Mouse (Mus musculus) heart, adult 2 months (tissue): Measurements from ENCODE around the gene Spon2. TPM values are rescaled to one million over a fixed set of nuclear protein-coding genes. Genes with fewer than 3 reads are reported as not detected.

Experiments used
- DNase-seq, 2 experiments: peaks; one replicate each; pipeline ENCODE4 v3.0.0; 2021
- H3K27ac ChIP-seq: fragments of 200-600 bp; 2 replicates; pipeline ENCODE4 v1.8.1; 2022
- H3K27me3 ChIP-seq: fragments of 200-500 bp; 2 replicates; pipeline ENCODE4 v1.6.1; 2012; ENCODE audit warnings: mild to moderate bottlenecking, low read length, inconsistent platforms, mixed read lengths; ENCODE audit not compliant: control insufficient read depth, insufficient read depth
- H3K36me3 ChIP-seq: fragments of 200-500 bp; 2 replicates; pipeline ENCODE4 v1.6.1; 2012; ENCODE audit warnings: low read length, inconsistent platforms; ENCODE audit not compliant: control insufficient read depth, insufficient read depth
- H3K4me1 ChIP-seq: fragments of 200-500 bp; 2 replicates; pipeline ENCODE4 v1.6.1; 2011; ENCODE audit warnings: low read length; ENCODE audit not compliant: control insufficient read depth, insufficient read depth
- H3K4me3 ChIP-seq: fragments of 200-600 bp; 2 replicates; pipeline ENCODE4 v1.8.1; 2022
- H3K79me2 ChIP-seq: fragments of 200-500 bp; replicated peaks from 2 replicates; pipeline ENCODE4 v1.6.1; 2012; ENCODE audit warnings: mild to moderate bottlenecking, inconsistent platforms, low read length, moderate library complexity, mixed read lengths; ENCODE audit not compliant: control insufficient read depth, insufficient read depth
- H3K9ac ChIP-seq: fragments of 200-500 bp; 2 replicates; pipeline ENCODE4 v1.6.1; 2012; ENCODE audit warnings: low read depth, mild to moderate bottlenecking, control low read depth, inconsistent platforms, low read length, mixed read lengths
- CTCF ChIP-seq: fragments of 200-600 bp; IDR thresholded peaks from 2 replicates; pipeline ENCODE4 v1.8.1; 2022; ENCODE audit warnings: antibody characterized with exemption, mild to moderate bottlenecking, moderate library complexity
- EP300 ChIP-seq: fragments of 200-500 bp; IDR thresholded peaks from 2 replicates; pipeline ENCODE4 v1.6.1; 2011; ENCODE audit warnings: low read depth, low read length, control low read depth; ENCODE audit not compliant: insufficient read depth
- POLR2A ChIP-seq: fragments of 200-500 bp; IDR thresholded peaks from 2 replicates; pipeline ENCODE4 v1.6.1; 2011; ENCODE audit warnings: mild to moderate bottlenecking, low read depth, low read length, control low read depth; ENCODE audit not compliant: insufficient read depth
- WGBS: fragments of 180-500 bp; shearing (Covaris S2); methylation state at CpG from one replicate; pipeline ENCODE4 v1.1.7; 2018; 5-methylcytosine and 5-hydroxymethylcytosine counted together
- intact Hi-C: fragments of 180-260 bp; cut with DNase I; formaldehyde crosslinking; loops from one replicate; pipeline ENCODE4 v1.15.1; 2025
- polyA plus RNA-seq: library from polyadenylated mRNA; depleted of rRNA; stranded (reverse); fragments of >200 nt; gene quantifications from 2 replicates; pipeline ENCODE4 v1.2.3, GENCODE M21; 2012
- total RNA-seq, 2 experiments: library from RNA; stranded (reverse); gene quantifications; 2 replicates each; pipeline ENCODE4 v1.2.3; 2021

Gene Spon2
- total and polyA plus RNA-seq, 3 experiments: 2.6 to 13.8 (median 13.7) TPM

DNA sequence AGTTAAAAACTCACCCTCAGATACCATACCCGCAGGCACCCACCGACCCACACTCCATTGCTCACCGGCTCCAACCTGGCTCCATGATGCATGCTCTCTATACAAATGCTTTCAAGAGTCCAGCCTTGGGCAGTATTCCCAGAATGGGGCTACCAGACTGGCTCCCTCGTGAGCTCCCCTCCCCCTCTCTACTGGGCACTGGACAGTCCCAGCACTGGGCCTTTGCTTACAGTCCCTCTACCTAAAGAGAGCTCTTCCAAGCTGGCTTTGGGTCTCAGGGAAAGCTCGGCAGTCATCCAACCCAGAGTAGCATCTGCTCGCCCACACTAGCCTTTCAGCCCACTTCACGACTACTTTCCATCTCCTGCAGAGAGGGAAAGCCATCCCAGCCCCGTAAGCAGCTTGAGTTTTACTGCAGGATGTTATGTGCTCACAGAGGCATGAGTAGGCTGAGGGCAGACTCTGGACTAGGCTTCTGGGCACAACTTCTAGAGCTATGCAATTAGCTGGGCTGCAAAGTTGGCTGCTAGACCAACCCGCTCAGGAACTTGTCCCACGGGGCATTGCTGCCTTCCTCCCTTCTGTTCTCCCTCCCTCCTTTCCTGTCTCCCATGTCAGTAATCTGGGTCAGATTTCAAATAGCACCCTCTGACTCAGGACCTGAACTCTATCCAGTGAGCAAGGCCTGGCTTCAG, 2.2 kb upstream of the Spon2 start:
- 69% methylated on average over 10 of the region's 10 CpGs for WGBS
- Histone ChIP-seq H3K27ac (no peak overlapping the region), H3K4me3 (no peak overlapping the region), H3K9ac (no peak overlapping the region), H3K4me1 (peaks cover 15% of the 10 kb centered on the region), H3K27me3 (no peaks in the 10 kb centered on the region), H3K79me2 (no peaks in the 10 kb centered on the region), H3K36me3 (no peaks in the 10 kb centered on the region)
- no peak for TF ChIP-seq EP300
- no peak for TF ChIP-seq CTCF
- no peak for TF ChIP-seq POLR2A
- intact Hi-C loops: no loop called here
- peak in 1 of 2 experiments; percentile 52 for DNase-seq

DNA sequence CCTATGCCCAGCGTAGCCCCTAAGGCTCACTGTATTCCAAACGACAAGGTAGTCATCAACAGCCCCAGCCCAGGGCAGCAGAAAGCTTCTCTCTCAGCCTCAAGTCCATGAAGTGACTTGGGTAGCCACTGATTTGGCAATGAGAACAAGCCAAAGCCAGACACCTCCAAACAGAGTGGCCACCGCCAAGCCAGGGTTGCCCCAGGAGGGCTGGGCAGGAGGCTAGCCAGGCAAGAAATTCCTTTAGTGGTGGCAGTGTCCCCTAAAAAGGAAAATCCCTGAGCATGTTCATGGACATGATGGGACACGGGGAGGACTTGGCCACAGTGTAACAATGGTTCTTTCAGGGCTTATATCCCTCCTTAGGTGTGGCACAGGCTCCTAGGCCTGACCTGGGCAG, 1.6 kb upstream of the Spon2 start:
- intact Hi-C loops: no loop called here
- H3K27me3 ChIP-seq: no peaks in the 10 kb centered on the region
- peaks cover 13% of the 10 kb centered on the region for H3K4me1 ChIP-seq
- H3K9ac ChIP-seq: no peak overlapping the region
- no peak overlapping the region for H3K27ac ChIP-seq
- 92% methylated on average over 4 of the region's 4 CpGs for WGBS
- no peaks in the 10 kb centered on the region for H3K79me2 ChIP-seq
- H3K36me3 ChIP-seq: no peaks in the 10 kb centered on the region
- no peak for DNase-seq
- TF ChIP-seq POLR2A: no peak
- no peak for TF ChIP-seq EP300
- no peak for TF ChIP-seq CTCF
- no peak overlapping the region for H3K4me3 ChIP-seq

GRCm38 (mm10) chr5:33218746-33219449, 643 bp upstream of the Spon2 start:
- no peak for TF ChIP-seq CTCF
- TF ChIP-seq EP300: no peak
- TF ChIP-seq POLR2A: no peak
- Histone ChIP-seq H3K27ac (no peak overlapping the region; the same call in 1 of the 2 replicates), H3K9ac (no peak overlapping the region), H3K79me2 (no peaks in the 10 kb centered on the region), H3K27me3 (no peaks in the 10 kb centered on the region), H3K36me3 (no peaks in the 10 kb centered on the region), H3K4me3 (no peak overlapping the region), H3K4me1 (peaks cover 12% of the 10 kb centered on the region)
- no peak for DNase-seq
- intact Hi-C loops: no loop called here
- 66% methylated on average over 20 of the region's 20 CpGs for WGBS

GRCm38 (mm10) chr5:33217663-33218062, 592 bp downstream of the Spon2 start:
- TF ChIP-seq POLR2A: no peak
- TF ChIP-seq CTCF: no peak
- TF ChIP-seq EP300: no peak
- Histone ChIP-seq H3K4me3 (peak overlapping the region; percentile 20; the same call in 1 of the 2 replicates), H3K9ac (no peak overlapping the region), H3K27ac (no peak overlapping the region; the same call in 1 of the 2 replicates), H3K79me2 (no peaks in the 10 kb centered on the region), H3K27me3 (no peaks in the 10 kb centered on the region), H3K36me3 (no peaks in the 10 kb centered on the region), H3K4me1 (peaks cover 9% of the 10 kb centered on the region)
- intact Hi-C loops: no loop called here
- DNase-seq: no peak
- WGBS: 69% methylated on average over 3 of the region's 3 CpGs

- Histone ChIP-seq H3K27me3 (no peaks in the 10 kb centered on the region), H3K4me1 (peaks cover 2% of the 10 kb centered on the region), H3K36me3 (no peaks in the 10 kb centered on the region), H3K9ac (no peak overlapping the region), H3K4me3 (no peak overlapping the region), H3K79me2 (no peaks in the 10 kb centered on the region), H3K27ac (no peak overlapping the region)
- DNase-seq: peak in 1 of 2 experiments; percentile 33
- 48% methylated on average over 4 of the region's 4 CpGs for WGBS
- intact Hi-C loops: no loop called here
- TF ChIP-seq EP300 (no peak), CTCF (no peak), POLR2A (no peak)
Measured at GRCm38 (mm10) chr5:33214723-33215122, 3.5 kb downstream of the Spon2 start.

- no peaks in the 10 kb centered on the region for H3K36me3 ChIP-seq
- no peak for TF ChIP-seq EP300
- no peak for TF ChIP-seq POLR2A
- TF ChIP-seq CTCF: no peak
- H3K4me3 ChIP-seq: no peak overlapping the region
- H3K27me3 ChIP-seq: no peaks in the 10 kb centered on the region
- H3K79me2 ChIP-seq: no peaks in the 10 kb centered on the region
- DNase-seq: no peak
- H3K4me1 ChIP-seq: peaks cover 2% of the 10 kb centered on the region
- intact Hi-C loops: no loop called here
- no peak overlapping the region for H3K27ac ChIP-seq
- H3K9ac ChIP-seq: no peak overlapping the region
- WGBS: 75% methylated on average over 5 of the region's 5 CpGs
Measured at GRCm38 (mm10) chr5:33211254-33211653, 7.0 kb downstream of the Spon2 start.
